Mouse (Mus musculus) CH12F3 (cell line): ENCODE data around the gene Ksr1.

Experiments
- in situ Hi-C: fragments of 300-500 bp; cut with MboI; formaldehyde crosslinking; loops from 2 replicates; pipeline ENCODE4 v1.14.3; 2020; ENCODE audit warnings: low sequenced_read_pairs

Gene Ksr1

GRCm38 (mm10) chr11:79148783-79149182 is 2.6 kb upstream of the Ksr1 start:
- in situ Hi-C loops = no loop called here

DNA sequence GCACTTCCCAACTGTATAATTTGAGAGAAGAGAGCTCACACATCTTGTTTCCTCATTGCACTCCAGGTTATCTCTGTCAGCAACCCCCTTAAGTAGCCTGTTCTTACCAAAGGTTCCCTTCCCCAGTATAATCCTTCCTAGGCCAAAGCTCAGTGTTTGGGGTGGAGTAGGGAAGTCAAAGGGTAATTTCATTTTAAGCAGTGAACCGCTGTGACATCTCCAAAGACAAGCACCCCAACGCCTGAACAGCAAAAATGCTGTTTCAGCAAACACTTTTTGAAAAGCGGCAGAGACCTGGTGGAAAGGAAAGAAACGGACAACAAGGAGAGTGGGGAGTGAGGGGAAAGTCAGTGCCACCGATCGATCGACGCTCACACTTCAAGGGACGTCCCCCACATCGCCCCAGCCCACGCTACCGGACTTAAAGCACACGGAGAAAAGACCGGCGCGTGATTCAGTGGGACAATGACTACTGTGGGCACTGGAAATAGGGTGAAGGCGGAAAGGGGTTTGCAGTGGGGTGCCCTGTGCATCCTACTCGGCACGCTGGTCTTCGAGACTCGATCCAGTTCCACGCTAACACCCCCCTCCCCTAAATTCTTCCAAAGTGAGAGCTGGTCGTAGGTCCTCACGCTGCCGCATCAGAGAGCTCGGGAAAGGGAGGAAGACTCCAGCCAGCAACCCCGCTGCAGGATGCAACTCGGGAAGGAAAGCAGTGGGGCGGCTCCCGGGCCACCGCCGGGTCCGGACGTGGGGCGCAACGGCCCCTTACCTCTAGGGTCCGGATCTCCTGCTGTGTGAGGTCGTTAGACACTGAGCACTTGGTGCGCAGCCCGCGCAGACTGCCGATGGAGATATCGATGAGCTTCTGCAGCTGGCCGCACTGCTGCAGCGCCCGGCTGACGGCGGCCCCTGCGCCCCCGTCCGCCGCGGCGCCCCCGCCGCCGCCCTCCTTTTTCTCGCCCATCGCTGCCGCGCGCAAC is 633 bp downstream of the Ksr1 start:
- in situ Hi-C loops = no loop called here

DNA sequence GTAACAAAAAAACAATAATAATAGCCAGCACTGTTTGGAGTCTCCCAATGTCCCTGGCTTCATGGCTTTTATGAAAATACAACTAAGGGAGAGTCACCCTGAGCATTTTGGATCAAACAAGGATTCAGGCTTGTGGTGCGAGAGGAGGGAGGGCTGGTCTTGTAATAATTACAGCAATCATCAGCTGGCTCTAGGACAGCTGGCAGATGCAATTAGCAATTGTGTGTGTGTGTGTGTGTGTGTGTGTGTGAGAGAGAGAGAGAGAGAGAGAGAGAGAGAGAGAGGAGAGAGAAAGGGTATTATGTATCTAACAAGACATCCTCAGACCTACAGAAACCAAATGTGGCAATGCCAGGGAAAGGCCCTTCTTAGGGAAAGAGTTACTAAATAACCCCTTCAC is 1.5 kb downstream of the Ksr1 start:
- in situ Hi-C loops = no loop called here

DNA sequence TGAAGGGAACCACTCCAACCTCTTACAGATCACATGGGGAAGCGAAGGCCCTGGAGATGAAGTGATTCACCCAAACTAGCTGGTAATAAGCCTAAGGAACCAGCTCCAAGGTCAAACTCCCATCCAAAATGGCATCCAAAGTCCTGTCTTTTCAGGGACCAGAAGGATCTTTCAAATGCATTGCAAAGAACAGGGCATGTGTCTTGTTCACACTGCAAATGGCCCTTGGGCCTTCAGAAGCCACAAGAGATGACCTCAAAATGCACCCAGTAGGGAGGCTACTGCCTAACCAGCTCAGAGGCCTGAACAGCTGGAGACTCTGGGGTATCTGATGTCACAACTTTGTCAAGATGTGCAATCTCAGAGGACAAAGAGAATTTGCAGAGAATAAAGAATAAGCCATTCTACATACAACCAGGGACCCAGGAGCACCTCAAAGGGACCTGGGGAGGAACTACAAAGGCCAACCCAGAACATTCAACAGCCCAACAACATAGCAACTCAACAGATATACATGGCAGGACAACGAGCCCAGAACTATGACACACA is 2.1 kb downstream of the Ksr1 start:
- in situ Hi-C loops = no loop called here

DNA sequence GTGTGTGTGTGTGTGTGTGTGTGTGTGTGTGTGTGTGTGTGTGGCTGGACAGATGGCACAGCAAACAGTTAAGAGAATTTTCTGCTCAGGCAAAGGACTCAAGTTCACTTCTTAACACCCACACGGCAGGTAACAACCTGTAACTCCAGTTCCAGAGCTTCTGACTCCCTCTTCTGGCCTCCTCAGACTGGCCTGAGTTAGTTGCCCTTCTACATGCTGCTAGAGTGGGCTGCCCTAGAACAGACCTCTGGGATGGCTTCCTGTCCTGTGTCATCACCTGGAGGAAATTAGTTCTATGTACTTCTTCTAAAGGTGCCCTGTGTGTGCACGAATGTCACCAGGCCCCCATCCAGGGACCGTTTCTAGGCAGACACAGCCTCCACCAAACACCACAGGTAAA is 2.9 kb downstream of the Ksr1 start:
- in situ Hi-C loops = no loop called here

DNA sequence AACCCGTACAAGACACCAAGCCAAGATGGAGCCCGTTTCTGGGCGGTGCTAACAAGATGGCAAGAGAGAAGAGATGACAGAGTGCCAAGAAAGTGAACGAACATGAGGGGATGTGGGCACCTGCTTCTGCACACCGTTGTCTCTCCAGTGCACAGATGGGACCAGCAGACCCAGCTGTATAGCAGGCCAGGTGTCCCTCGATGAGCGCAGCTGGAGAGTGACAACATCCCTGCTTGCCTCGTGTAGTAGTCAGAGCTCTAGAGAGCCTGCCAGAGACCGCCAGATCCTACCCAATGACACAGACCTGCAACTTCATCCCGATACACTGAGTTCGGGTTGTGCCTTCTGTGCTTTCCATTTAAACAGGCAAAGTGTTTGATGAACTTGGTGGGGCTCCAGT is 3.8 kb downstream of the Ksr1 start:
- in situ Hi-C loops = no loop called here

DNA sequence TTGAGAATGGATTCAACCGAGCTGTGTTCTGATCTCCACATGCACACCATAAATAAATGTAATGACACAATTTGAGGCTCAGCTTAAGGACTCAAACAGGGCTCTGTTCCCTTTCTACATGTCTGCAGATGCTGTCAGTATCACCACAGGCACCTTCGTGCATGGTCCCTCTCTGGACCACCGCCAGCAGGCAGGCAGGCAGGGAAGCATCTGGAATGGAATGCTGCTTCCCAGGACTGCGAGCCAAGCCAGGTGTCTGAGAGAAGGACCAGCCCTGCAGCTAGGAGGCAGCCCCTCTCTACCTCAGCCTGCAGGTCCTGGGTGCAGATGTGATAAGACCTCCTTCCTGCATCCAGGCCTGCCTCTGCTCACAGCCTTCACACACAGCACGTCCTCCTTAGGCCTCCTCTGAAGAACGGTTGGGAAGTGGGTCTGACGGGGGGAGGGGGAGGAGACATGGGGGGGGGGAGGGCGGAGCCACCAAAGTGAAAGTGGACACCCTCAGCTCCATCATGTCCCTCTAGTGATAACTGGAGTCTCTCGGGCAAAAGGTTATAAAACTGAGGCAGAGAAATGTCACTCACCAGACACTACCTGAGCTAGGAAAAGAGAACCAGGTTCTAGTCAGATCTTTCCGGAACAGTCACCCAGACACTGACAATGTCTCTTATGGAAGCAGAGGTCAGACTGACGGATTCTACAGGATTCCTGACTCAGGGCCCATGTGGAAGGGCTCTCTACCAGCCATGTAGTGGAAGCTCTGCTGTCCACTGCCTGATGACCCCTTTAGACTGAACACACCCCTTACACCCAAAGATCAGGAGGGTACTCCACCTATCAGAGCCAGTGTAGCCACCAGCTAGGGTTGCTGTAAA is 4.7 kb downstream of the Ksr1 start:
- in situ Hi-C loops = no loop called here

DNA sequence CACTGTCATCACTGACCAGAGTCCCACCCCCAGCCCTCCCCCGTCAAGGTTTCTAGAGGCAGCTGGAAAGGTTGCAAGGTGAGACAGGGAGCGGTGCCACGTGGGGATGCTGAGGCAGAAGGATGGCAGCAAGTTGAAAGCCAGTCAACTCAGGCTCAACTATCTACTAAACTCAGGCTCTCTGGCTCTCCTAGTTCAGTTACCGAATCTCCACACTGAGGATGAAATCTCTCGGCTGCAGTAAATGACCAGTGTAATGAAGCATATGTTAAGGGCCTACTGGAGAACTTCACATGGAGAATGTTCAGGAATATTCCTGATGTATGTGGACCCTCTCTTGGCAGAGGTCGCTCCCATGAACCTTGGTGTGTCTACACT is 5.7 kb downstream of the Ksr1 start:
- in situ Hi-C loops = no loop called here

- in situ Hi-C loops = no loop called here
Measured at GRCm38 (mm10) chr11:79139878-79140510, 6.2 kb downstream of the Ksr1 start.

- in situ Hi-C loops = no loop called here
Measured at GRCm38 (mm10) chr11:79138621-79139020, 7.6 kb downstream of the Ksr1 start.

DNA sequence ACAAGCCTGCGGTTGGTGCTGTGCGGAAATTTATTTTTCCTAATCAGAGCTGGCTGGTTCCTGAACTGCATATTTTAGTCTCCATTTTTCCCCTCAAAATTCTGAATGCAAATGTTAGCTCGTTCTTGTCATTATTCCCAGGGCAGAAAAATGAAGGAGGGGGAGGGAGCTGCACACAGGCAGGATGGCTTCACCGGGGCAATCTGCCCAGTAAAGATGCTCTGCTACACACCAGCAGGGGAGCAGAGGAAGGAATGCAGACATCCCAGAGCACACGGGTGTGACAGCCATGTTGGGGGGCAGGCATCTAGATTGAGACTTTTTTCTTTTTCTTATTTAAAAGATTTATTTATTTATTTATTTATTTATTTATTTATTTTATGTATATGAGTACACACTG is 9.0 kb downstream of the Ksr1 start:
- in situ Hi-C loops = no loop called here

DNA sequence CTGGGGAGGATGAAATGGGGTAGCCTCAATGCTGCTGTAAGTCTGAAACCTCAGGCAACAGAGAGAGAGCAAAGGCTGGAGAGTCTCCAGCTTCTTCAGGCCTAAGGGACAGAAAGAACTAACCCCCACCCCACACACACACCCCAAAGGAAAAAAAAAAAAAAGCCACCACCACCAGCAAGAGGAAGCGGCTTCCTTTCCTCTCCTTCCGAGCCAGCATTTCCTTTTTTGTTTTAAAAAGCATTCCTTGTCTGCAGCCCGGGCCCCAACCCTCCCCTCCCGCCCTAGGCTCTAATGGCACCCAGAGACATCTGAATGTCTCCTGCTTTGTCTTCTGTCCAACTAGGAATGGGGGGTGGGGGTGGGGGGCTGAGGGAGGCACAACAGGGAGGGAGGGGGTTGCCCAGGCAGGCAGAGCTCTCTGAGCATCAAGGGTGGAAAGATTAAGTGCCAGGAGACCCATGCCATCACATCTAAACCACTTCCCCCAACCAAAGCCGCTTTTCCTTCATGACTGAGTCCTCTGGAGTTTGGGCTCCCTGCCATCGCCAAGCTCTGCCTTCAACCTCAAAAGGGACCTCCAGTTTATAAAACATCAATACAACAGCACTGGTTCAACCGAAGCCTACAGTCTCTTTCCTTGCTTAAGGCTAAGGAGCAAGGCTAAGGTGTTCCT is 10.4 kb downstream of the Ksr1 start:
- in situ Hi-C loops = no loop called here

DNA sequence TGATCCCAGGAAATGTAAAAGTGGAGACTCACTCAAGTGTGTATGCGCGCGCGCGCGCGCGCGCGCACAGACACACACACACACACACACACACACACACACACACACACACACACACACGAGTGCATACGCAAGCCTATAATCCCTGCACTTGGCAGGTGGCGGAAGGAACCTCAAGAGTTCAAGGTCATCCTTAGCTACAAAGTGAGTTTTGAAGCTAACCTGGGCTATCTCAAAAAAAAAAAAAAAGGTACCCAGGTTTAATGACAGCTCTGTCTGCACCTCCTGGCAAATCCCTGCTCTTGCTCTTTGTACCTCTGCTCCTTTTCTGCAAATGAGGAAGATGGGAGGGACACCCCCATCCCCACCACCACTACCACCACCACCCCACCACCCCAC is 11.1 kb downstream of the Ksr1 start:
- in situ Hi-C loops = no loop called here

- in situ Hi-C loops = no loop called here
Measured at GRCm38 (mm10) chr11:79134416-79135104, 11.6 kb downstream of the Ksr1 start.

DNA sequence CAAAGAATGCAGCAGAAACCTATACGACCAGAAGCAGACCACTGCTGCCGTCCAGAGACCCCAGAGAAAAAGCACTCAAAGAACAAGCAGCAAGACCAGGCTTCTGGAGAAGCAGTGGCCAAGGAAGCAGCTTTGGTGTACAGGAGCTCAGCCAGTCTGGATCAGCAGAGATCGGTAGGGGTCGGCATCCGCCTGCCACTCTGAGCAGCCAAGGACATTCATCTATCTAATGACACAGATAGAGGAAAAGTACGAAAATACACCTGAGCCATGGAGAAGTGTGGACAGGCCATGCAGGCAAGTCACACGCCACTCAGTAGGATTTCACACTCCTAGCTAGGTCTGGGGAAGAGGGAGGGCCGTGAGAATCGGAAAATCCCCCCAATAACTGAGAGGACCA is 12.2 kb downstream of the Ksr1 start:
- in situ Hi-C loops = no loop called here

DNA sequence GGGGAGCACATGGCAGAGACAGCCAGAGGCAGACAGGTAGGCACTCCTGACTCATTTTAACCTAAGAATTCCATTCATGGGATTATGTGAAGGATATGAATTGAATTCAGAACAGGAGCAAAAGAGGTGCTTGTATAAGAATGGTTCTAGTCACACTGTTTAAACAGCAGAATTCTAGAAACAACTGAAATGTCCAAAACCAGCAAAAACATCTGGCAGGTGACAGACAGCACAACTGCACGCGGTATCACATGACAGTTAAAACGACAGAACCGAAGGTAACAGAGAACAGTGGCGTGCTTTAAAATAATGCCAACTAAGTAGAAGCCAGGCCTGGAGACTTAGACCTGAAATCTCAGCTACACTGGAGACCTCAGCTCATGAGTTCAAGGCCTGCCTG is 13.2 kb downstream of the Ksr1 start:
- in situ Hi-C loops = no loop called here

- in situ Hi-C loops = no loop called here
Measured at GRCm38 (mm10) chr11:79131949-79132411, 14.2 kb downstream of the Ksr1 start.

DNA sequence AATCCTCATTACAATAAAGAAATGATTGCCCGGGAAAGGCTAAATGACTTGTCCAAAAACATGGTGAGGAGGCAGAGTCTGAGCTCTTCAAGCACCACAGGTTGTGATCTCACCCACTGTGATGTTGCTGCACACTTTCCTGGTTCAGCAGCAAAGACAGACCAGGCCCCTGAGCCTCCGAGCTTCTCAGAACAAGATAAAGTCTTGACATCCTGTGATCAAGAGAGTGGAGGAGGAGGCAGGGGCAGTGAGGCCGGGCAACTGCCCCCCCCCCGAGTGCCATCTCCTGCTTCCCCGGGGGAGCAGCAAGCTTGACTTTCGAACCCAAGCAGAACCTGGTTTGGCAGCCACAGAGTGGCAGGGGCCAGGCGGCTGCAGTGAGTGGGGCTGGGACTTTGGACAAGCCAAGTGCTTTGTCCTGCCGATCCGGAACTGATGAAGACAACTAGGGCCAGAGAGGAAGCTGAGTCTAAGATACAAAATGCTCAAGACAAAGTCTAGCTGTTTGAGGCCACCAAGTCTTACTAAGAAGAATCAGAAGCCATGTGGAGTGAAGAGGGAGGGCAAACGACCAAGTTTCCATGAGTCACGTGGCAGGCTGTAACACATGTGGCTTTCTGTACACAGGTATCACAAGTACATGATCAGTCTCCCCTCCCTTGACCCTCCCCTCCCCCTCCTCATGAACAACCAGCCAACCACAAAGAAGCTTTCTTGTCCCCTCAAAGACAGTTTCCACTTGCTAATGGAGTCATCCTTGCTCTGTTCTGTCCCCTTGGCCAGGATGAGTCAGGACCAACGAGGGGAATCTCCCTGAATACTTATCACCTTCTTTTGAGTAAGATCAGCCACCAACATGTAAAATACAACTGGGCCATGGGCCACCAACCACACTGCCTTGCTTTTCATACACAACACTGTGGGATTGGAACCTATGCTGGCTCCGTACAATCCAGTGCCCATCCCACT is 16.5 kb downstream of the Ksr1 start:
- in situ Hi-C loops = no loop called here

GRCm38 (mm10) chr11:79128233-79128632 is 18.0 kb downstream of the Ksr1 start:
- in situ Hi-C loops = no loop called here
